Mouse (Mus musculus) embryonic facial prominence, embryonic 13.5 days (tissue): ENCODE data around the gene Tuba3a. TPM values are rescaled to one million over a fixed set of nuclear protein-coding genes. Genes with fewer than 3 reads are reported as not detected.
"Not testable (repeated sequence)": the region's sequence is repeated elsewhere in the genome, so short reads cannot be mapped to it uniquely, and the experiment has no call there.

ENCODE experiments used
- ATAC-seq: fragments of 200-750 bp; cut with Nextera tagmentation; 2 replicates; pipeline ENCODE4 v1.8.0; 2017; ENCODE audit warnings: low read depth; ENCODE audit not compliant: insufficient number of reproducible peaks, insufficient read depth, low FRiP score, low TSS enrichment
- H3K27ac ChIP-seq: fragments of 300-500 bp; sonication (generic); 2 replicates; pipeline ENCODE4 v1.5.1; 2015; ENCODE audit warnings: moderate library complexity, mild to moderate bottlenecking, inconsistent platforms
- H3K27me3 ChIP-seq: fragments of 300-500 bp; sonication (generic); 2 replicates; pipeline ENCODE4 v1.6.1; 2015; ENCODE audit warnings: mild to moderate bottlenecking, inconsistent platforms
- H3K36me3 ChIP-seq: fragments of 300-500 bp; sonication (generic); 2 replicates; pipeline ENCODE4 v1.6.1; 2015; ENCODE audit warnings: mild to moderate bottlenecking, inconsistent platforms
- H3K4me1 ChIP-seq: fragments of 300-500 bp; sonication (generic); 2 replicates; pipeline ENCODE4 v1.6.1; 2015; ENCODE audit warnings: inconsistent platforms
- H3K4me2 ChIP-seq: fragments of 300-500 bp; sonication (generic); 2 replicates; pipeline ENCODE4 v1.6.1; 2015; ENCODE audit warnings: moderate library complexity, mild to moderate bottlenecking, inconsistent platforms
- H3K4me3 ChIP-seq: fragments of 300-500 bp; sonication (generic); 2 replicates; pipeline ENCODE4 v1.5.1; 2015; ENCODE audit warnings: mild to moderate bottlenecking, inconsistent platforms
- H3K9ac ChIP-seq: fragments of 300-500 bp; sonication (generic); 2 replicates; pipeline ENCODE4 v1.6.1; 2015; ENCODE audit warnings: mild to moderate bottlenecking, inconsistent platforms
- H3K9me3 ChIP-seq: fragments of 300-500 bp; sonication (generic); 2 replicates; pipeline ENCODE4 v1.6.1; 2016; ENCODE audit warnings: inconsistent platforms
- WGBS: fragments of 180-500 bp; shearing (Covaris S2); methylation state at CpG from one replicate; pipeline ENCODE4 v1.1.7; 2015; ENCODE audit warnings: mixed read lengths; 5-methylcytosine and 5-hydroxymethylcytosine counted together
- polyA plus RNA-seq: library from polyadenylated mRNA; unstranded; fragments of >200 nt; fragmentation: Nextera tagmentation; extraction: Ambion mirVana; gene quantifications from 2 replicates; pipeline ENCODE4 v1.2.1, GENCODE M21; 2015

Gene Tuba3a
- polyA plus RNA-seq, 1 experiment from 2014 or later: 0.22 TPM

GRCm38 (mm10) chr6:125304408-125304807 is 18.6 kb upstream of the Tuba3a start:
- not testable (repeated sequence) for H3K4me3 ChIP-seq, H3K27ac ChIP-seq, H3K9ac ChIP-seq, ATAC-seq, H3K27me3 ChIP-seq, H3K4me2 ChIP-seq, H3K9me3 ChIP-seq
- WGBS: 87% methylated on average over 7 of the region's 7 CpGs
- Histone ChIP-seq H3K36me3 (peaks cover 15% of the 10 kb centered on the region), H3K4me1 (peaks cover 23% of the 10 kb centered on the region)

- peaks cover 15% of the 10 kb centered on the region for H3K36me3 ChIP-seq
- no peak for ATAC-seq
- H3K27ac ChIP-seq: no peak overlapping the region
- H3K4me3 ChIP-seq: no peak overlapping the region
- H3K9me3 ChIP-seq: no peaks in the 10 kb centered on the region
- no peaks in the 10 kb centered on the region for H3K27me3 ChIP-seq
- no peak overlapping the region for H3K9ac ChIP-seq
- H3K4me1 ChIP-seq: peaks cover 14% of the 10 kb centered on the region
- 75% methylated on average over 4 of the region's 4 CpGs for WGBS
- no peak overlapping the region for H3K4me2 ChIP-seq
These were observed 17.4 kb upstream of the Tuba3a start for GRCm38 (mm10) chr6:125303242-125303641.

- 58% methylated on average over 24 of the region's 24 CpGs for WGBS
- Histone ChIP-seq H3K36me3 (peaks cover 15% of the 10 kb centered on the region), H3K9ac (no peak overlapping the region), H3K4me3 (no peak overlapping the region), H3K4me2 (no peak overlapping the region), H3K27ac (0 out of 2 replicates have a peak overlapping the region, but pooled peaks have one; percentile 48), H3K9me3 (no peaks in the 10 kb centered on the region), H3K27me3 (no peaks in the 10 kb centered on the region), H3K4me1 (peaks cover 14% of the 10 kb centered on the region)
- no peak for ATAC-seq
These were observed 16.6 kb upstream of the Tuba3a start for GRCm38 (mm10) chr6:125302231-125302982.

- ATAC-seq: no peak
- WGBS: 50% methylated on average over 1 of the region's 1 CpGs
These were observed 15.1 kb upstream of the Tuba3a start for GRCm38 (mm10) chr6:125300982-125301381.

GRCm38 (mm10) chr6:125297149-125297820 is 11.4 kb upstream of the Tuba3a start:
- ATAC-seq: no peak
- Histone ChIP-seq H3K4me3 (no peak overlapping the region), H3K4me1 (peaks cover 5% of the 10 kb centered on the region; the same call in 1 of the 2 replicates), H3K9me3 (no peaks in the 10 kb centered on the region), H3K27ac (no peak overlapping the region), H3K36me3 (no peaks in the 10 kb centered on the region), H3K9ac (no peak overlapping the region), H3K27me3 (no peaks in the 10 kb centered on the region), H3K4me2 (no peak overlapping the region)
- 73% methylated on average over 5 of the region's 5 CpGs for WGBS

More at GRCm38 (mm10) chr6:125300982-125301381, 15.1 kb upstream of the Tuba3a start:
- H3K9me3 ChIP-seq: no peaks in the 10 kb centered on the region
- H3K27ac ChIP-seq: no peak overlapping the region
- H3K27me3 ChIP-seq: no peaks in the 10 kb centered on the region
- H3K4me3 ChIP-seq: no peak overlapping the region
- H3K36me3 ChIP-seq: peaks cover 2% of the 10 kb centered on the region
- H3K4me1 ChIP-seq: peaks cover 14% of the 10 kb centered on the region
- H3K9ac ChIP-seq: no peak overlapping the region
- H3K4me2 ChIP-seq: no peak overlapping the region

GRCm38 (mm10) chr6:125294049-125294448 is 8.2 kb upstream of the Tuba3a start:
- no peaks in the 10 kb centered on the region for H3K4me1 ChIP-seq
- no peak overlapping the region for H3K9ac ChIP-seq
- H3K27ac ChIP-seq: no peak overlapping the region
- no peak overlapping the region for H3K4me3 ChIP-seq
- H3K27me3 ChIP-seq: no peaks in the 10 kb centered on the region
- no peaks in the 10 kb centered on the region for H3K36me3 ChIP-seq
- WGBS: 71% methylated on average over 4 of the region's 4 CpGs
- no peaks in the 10 kb centered on the region for H3K9me3 ChIP-seq
- no peak for ATAC-seq
- no peak overlapping the region for H3K4me2 ChIP-seq

- 86% methylated on average over 7 of the region's 7 CpGs for WGBS
These were observed 6.4 kb upstream of the Tuba3a start for GRCm38 (mm10) chr6:125292256-125292655.

GRCm38 (mm10) chr6:125291329-125291728 is 5.5 kb upstream of the Tuba3a start:
- H3K4me1 ChIP-seq: 0 out of 2 replicates have a peak, but pooled peaks cover 2% of the 10 kb centered on the region
- WGBS: 54% methylated on average over 4 of the region's 4 CpGs
- ATAC-seq: no peak
- no peaks in the 10 kb centered on the region for H3K9me3 ChIP-seq
- H3K27ac ChIP-seq: no peak overlapping the region
- H3K36me3 ChIP-seq: no peaks in the 10 kb centered on the region
- no peaks in the 10 kb centered on the region for H3K27me3 ChIP-seq
- H3K4me3 ChIP-seq: no peak overlapping the region
- no peak overlapping the region for H3K9ac ChIP-seq
- H3K4me2 ChIP-seq: no peak overlapping the region

More at GRCm38 (mm10) chr6:125292256-125292655, 6.4 kb upstream of the Tuba3a start:
- H3K4me2 ChIP-seq: no peak overlapping the region
- H3K9ac ChIP-seq: no peak overlapping the region
- H3K9me3 ChIP-seq: no peaks in the 10 kb centered on the region
- ATAC-seq: no peak
- no peak overlapping the region for H3K27ac ChIP-seq
- H3K4me3 ChIP-seq: no peak overlapping the region
- H3K4me1 ChIP-seq: no peaks in the 10 kb centered on the region
- H3K27me3 ChIP-seq: no peaks in the 10 kb centered on the region
- H3K36me3 ChIP-seq: no peaks in the 10 kb centered on the region

- Histone ChIP-seq H3K27ac (no peak overlapping the region), H3K27me3 (no peaks in the 10 kb centered on the region), H3K4me1 (0 out of 2 replicates have a peak, but pooled peaks cover 5% of the 10 kb centered on the region), H3K9me3 (no peaks in the 10 kb centered on the region), H3K4me3 (no peak overlapping the region), H3K9ac (no peak overlapping the region), H3K36me3 (no peaks in the 10 kb centered on the region), H3K4me2 (no peak overlapping the region)
- no peak for ATAC-seq
- WGBS: 76% methylated on average over 5 of the region's 5 CpGs
These were observed 2.9 kb upstream of the Tuba3a start for GRCm38 (mm10) chr6:125288730-125289129.

GRCm38 (mm10) chr6:125286944-125287343 is 1.1 kb upstream of the Tuba3a start:
- Histone ChIP-seq H3K4me3 (no peak overlapping the region), H3K4me2 (no peak overlapping the region), H3K36me3 (no peaks in the 10 kb centered on the region), H3K9ac (no peak overlapping the region), H3K9me3 (no peaks in the 10 kb centered on the region), H3K4me1 (0 out of 2 replicates have a peak, but pooled peaks cover 5% of the 10 kb centered on the region), H3K27ac (no peak overlapping the region), H3K27me3 (no peaks in the 10 kb centered on the region)
- WGBS: 68% methylated on average over 4 of the region's 4 CpGs
- ATAC-seq: no peak

GRCm38 (mm10) chr6:125284751-125285150 is 1.1 kb downstream of the Tuba3a start:
- Histone ChIP-seq H3K4me3 (no peak overlapping the region), H3K9ac (no peak overlapping the region), H3K27me3 (no peaks in the 10 kb centered on the region), H3K9me3 (no peaks in the 10 kb centered on the region), H3K27ac (no peak overlapping the region), H3K36me3 (no peaks in the 10 kb centered on the region), H3K4me2 (no peak overlapping the region), H3K4me1 (0 out of 2 replicates have a peak, but pooled peaks cover 5% of the 10 kb centered on the region)
- ATAC-seq: no peak
- WGBS: 82% methylated on average over 7 of the region's 7 CpGs

GRCm38 (mm10) chr6:125284250-125284649 is 1.6 kb downstream of the Tuba3a start:
- 56% methylated on average over 8 of the region's 8 CpGs for WGBS
- no peaks in the 10 kb centered on the region for H3K9me3 ChIP-seq
- H3K4me2 ChIP-seq: no peak overlapping the region

More at GRCm38 (mm10) chr6:125284250-125284649, 1.6 kb downstream of the Tuba3a start:
- H3K9ac ChIP-seq: no peak overlapping the region
- no peaks in the 10 kb centered on the region for H3K36me3 ChIP-seq
- no peak for ATAC-seq
- H3K27ac ChIP-seq: no peak overlapping the region
- no peaks in the 10 kb centered on the region for H3K27me3 ChIP-seq
- H3K4me3 ChIP-seq: no peak overlapping the region
- H3K4me1 ChIP-seq: 0 out of 2 replicates have a peak, but pooled peaks cover 5% of the 10 kb centered on the region
